Mouse (Mus musculus) forebrain, embryonic 12.5 days (tissue): ENCODE measurements around the gene Itga2b. TPM values are rescaled to one million over a fixed set of nuclear protein-coding genes. Genes with fewer than 3 reads are reported as not detected.

ENCODE experiments used
- ATAC-seq: fragments of 200-750 bp; cut with Nextera tagmentation; 2 replicates; pipeline ENCODE4 v1.8.0; 2017; ENCODE audit warnings: moderate TSS enrichment; ENCODE audit not compliant: low FRiP score
- H3K27ac ChIP-seq: fragments of 300-500 bp; sonication (generic); 2 replicates; pipeline ENCODE4 v1.5.1; 2016; ENCODE audit warnings: mild to moderate bottlenecking
- H3K27me3 ChIP-seq: fragments of 300-500 bp; sonication (generic); 2 replicates; pipeline ENCODE4 v1.6.1; 2016; ENCODE audit warnings: mild to moderate bottlenecking
- H3K36me3 ChIP-seq: fragments of 300-500 bp; sonication (generic); replicated peaks from 2 replicates; pipeline ENCODE4 v1.6.1; 2016; ENCODE audit warnings: mild to moderate bottlenecking
- H3K4me1 ChIP-seq: fragments of 300-500 bp; sonication (generic); 2 replicates; pipeline ENCODE4 v1.6.1; 2016
- H3K4me2 ChIP-seq: fragments of 300-500 bp; sonication (generic); 2 replicates; pipeline ENCODE4 v1.6.1; 2016; ENCODE audit warnings: mild to moderate bottlenecking, moderate library complexity
- H3K4me3 ChIP-seq: fragments of 300-500 bp; sonication (generic); replicated peaks from 2 replicates; pipeline ENCODE4 v1.5.1; 2016; ENCODE audit warnings: mild to moderate bottlenecking
- H3K9ac ChIP-seq: fragments of 300-500 bp; sonication (generic); 2 replicates; pipeline ENCODE4 v1.6.1; 2016; ENCODE audit warnings: mild to moderate bottlenecking
- H3K9me3 ChIP-seq: fragments of 300-500 bp; sonication (generic); 2 replicates; pipeline ENCODE4 v1.6.1; 2016
- WGBS: fragments of 180-500 bp; shearing (Covaris S2); methylation state at CpG from one replicate; pipeline ENCODE4 v1.1.7; 2016; 5-methylcytosine and 5-hydroxymethylcytosine counted together
- polyA plus RNA-seq: library from polyadenylated mRNA; unstranded; fragments of >200 nt; fragmentation: Nextera tagmentation; extraction: Ambion mirVana; gene quantifications from 2 replicates; pipeline ENCODE4 v1.2.1, GENCODE M21; 2016

The Itga2b gene
- 3.5 and 4.5 TPM in 2 replicates for polyA plus RNA-seq

DNA sequence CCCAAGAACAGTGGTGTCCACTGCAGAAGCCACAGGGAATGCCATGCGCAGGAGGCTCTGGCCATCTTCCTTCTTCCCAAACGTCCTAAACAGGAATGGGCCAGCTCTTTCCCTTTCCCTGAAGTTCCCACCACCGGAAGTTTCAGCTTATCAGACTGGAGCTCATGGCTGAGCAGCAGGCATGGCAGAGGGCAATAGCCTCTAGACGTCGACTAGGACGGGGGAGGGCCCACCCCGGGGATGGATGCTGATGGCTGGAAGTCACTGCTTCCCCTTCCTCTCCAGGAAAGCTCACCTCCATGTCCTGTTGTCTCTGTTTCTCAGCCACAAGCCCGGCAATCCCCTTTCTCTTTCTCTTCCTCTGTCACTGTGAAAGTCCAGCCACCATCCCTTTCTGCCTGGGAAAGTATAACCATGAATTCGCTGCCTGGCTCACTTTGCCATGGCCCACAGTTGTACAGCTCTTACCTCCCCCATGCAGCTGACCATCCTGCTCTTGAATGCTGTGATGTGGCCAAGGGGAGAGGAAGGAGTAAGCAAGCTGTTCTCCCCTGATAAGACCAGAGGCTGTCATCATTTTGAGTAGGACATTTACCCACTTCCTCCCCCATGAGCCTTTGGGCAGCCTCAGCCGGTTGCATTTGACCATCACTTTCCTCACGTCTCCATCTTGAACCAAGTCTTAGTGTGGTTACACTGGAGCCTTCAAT lies at the start of gene Itga2b:
Gene Itga2b, minus strand, starts transcription at position 475 of the 710 bp plus-strand sequence.
- Histone ChIP-seq H3K9ac (no peak within 1 kb of the TSS), H3K4me3 (no peak within 1 kb of the TSS), H3K4me2 (0 out of 2 replicates have a peak within 1 kb of the TSS, but pooled peaks have one; percentile 8), H3K27me3 (peaks cover 34% of the 10 kb centered on the region), H3K36me3 (peaks cover 3% of the 10 kb centered on the region; the same call in 1 of the 2 replicates), H3K9me3 (no peaks in the 10 kb centered on the region), H3K27ac (no peak within 1 kb of the TSS), H3K4me1 (peaks cover 22% of the 10 kb centered on the region)
- ATAC-seq, result no peak
- 69% methylated on average over 11 of the region's 11 CpGs for WGBS

DNA sequence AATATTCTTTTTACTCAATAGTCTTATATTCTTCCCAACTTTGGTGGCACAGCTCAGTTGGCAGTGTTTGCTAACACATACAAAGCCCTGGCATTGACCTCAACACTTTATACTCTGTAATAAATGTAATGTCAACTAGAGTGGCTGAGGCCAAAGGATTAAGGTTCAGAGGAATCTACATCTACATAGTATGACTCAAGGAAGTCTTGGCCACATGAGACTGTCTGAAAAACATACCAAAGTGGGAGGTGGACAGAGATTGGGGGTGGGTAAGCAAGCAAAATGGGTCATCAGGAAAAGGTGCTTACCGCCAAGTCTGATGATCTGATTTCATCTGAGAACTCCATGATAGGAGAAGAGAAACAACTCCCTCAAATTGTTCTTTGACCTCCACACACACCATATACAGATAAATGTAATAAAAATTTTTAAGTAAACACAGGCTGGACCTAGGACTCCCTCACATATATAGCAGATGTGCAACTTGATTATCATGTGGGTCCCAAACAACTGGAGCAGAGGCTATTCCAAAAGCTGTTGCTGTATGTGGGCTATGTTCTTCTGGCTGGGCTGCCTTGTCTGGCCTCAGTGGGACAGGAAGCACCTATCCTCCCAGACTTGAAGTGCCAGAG lies 45.0 kb upstream of the Itga2b start:
- H3K9ac ChIP-seq, result no peak overlapping the region
- H3K4me3 ChIP-seq, result no peak overlapping the region
- no peaks in the 10 kb centered on the region for H3K9me3 ChIP-seq
- H3K4me1 ChIP-seq, result no peaks in the 10 kb centered on the region
- H3K36me3 ChIP-seq, result peaks cover 22% of the 10 kb centered on the region
- WGBS, result 100% methylated on average over 1 of the region's 1 CpGs
- no peak overlapping the region for H3K4me2 ChIP-seq
- no peak overlapping the region for H3K27ac ChIP-seq
- H3K27me3 ChIP-seq, result no peaks in the 10 kb centered on the region
- no peak for ATAC-seq

DNA sequence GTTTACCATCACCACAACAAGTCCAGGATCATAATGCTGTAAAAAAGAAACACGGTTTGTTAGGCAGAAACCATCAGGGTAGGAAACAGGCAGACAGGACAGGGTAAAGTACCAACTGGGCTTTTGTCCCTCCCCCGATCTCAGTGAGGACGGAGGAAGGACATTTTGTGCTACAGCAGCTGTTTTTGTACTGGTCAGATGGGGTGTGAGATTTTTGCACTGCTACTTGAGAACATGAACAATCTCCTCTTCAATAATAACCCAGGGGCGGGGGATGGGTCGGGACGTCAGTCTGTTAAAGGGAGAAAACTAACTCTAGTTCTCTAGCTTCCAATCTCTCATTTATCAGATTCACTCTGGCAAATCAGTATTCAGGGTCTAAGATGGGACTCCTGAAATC lies 40.3 kb upstream of the Itga2b start:
- no peak overlapping the region for H3K27ac ChIP-seq
- no peaks in the 10 kb centered on the region for H3K4me1 ChIP-seq
- H3K4me3 ChIP-seq, result no peak overlapping the region
- H3K9ac ChIP-seq, result no peak overlapping the region
- no peaks in the 10 kb centered on the region for H3K27me3 ChIP-seq
- peaks cover 30% of the 10 kb centered on the region for H3K36me3 ChIP-seq
- no peaks in the 10 kb centered on the region for H3K9me3 ChIP-seq
- H3K4me2 ChIP-seq, result no peak overlapping the region
- WGBS, result 66% methylated on average over 6 of the region's 6 CpGs
- no peak for ATAC-seq

DNA sequence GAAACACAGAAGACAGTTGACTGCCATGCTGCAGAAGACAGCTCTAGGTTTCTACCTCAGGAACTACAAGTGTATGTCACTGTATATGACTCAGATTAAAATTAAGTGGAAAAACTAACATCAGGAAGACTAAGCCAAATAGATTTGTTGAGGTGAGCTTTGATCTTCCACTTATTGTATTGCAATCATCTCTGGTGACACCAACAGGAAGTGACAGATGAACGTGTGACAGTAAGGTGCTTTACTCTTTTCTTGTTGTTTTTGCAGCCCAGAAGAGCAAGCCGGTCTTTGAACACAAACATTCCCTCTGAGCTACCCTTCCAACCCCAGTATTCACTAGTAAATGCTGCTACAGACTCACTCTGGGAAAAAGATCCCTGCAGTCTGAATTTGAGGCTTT lies 26.8 kb upstream of the Itga2b start:
- peaks cover 69% of the 10 kb centered on the region for H3K36me3 ChIP-seq
- no peak for ATAC-seq
- no peaks in the 10 kb centered on the region for H3K27me3 ChIP-seq
- H3K9me3 ChIP-seq, result no peaks in the 10 kb centered on the region
- H3K9ac ChIP-seq, result no peak overlapping the region
- WGBS, result 94% methylated on average over 2 of the region's 2 CpGs
- H3K4me1 ChIP-seq, result no peaks in the 10 kb centered on the region
- H3K4me2 ChIP-seq, result no peak overlapping the region
- H3K27ac ChIP-seq, result no peak overlapping the region
- H3K4me3 ChIP-seq, result no peak overlapping the region

DNA sequence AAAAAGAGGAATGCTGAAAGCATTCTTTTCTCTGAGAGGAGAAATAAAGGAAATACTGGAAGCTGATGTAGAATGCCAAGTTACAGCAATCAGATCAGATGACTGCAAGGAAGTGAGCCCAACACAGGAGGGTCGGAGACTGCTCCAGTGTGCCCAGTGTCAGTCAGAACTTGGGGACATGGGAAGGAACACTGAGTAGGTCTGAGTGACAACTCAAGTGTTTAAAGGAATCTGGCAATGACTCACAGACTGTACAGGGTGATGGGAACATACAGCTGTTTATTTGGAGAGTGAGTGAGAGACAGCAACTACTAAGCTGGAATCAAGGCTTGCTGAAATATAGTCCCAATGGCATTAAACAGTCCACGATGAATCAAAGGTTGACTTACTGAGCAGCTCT lies 26.3 kb upstream of the Itga2b start:
- Histone ChIP-seq H3K4me3 (no peak overlapping the region), H3K27me3 (no peaks in the 10 kb centered on the region), H3K27ac (no peak overlapping the region), H3K36me3 (peaks cover 67% of the 10 kb centered on the region), H3K9ac (no peak overlapping the region), H3K4me1 (no peaks in the 10 kb centered on the region), H3K9me3 (no peaks in the 10 kb centered on the region), H3K4me2 (no peak overlapping the region)
- no peak for ATAC-seq
- WGBS, result 97% methylated on average over 2 of the region's 2 CpGs

DNA sequence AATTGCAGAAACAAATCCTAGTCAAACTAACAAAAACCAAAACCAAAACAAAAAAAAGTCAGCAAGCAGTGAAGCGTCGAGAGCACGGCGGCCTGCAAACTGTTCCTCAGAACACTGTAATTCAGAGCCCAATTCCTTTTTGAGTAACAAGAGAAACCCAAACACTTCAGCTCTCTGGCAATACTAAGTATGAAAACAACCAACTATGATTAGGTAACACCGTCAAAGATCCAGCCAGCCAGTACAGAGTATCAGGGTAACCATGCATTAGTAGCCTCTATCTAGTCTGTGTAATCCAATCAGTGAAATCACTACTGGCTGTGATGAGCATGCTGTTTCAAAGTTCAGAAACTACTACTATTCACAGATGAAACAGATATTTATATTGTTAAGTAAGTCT lies 25.8 kb upstream of the Itga2b start:
- no peaks in the 10 kb centered on the region for H3K27me3 ChIP-seq
- H3K4me2 ChIP-seq, result no peak overlapping the region
- H3K9ac ChIP-seq, result no peak overlapping the region
- no peak overlapping the region for H3K27ac ChIP-seq
- 98% methylated on average over 5 of the region's 5 CpGs for WGBS
- no peak for ATAC-seq
- no peaks in the 10 kb centered on the region for H3K9me3 ChIP-seq
- peaks cover 66% of the 10 kb centered on the region for H3K36me3 ChIP-seq
- no peaks in the 10 kb centered on the region for H3K4me1 ChIP-seq
- H3K4me3 ChIP-seq, result no peak overlapping the region

DNA sequence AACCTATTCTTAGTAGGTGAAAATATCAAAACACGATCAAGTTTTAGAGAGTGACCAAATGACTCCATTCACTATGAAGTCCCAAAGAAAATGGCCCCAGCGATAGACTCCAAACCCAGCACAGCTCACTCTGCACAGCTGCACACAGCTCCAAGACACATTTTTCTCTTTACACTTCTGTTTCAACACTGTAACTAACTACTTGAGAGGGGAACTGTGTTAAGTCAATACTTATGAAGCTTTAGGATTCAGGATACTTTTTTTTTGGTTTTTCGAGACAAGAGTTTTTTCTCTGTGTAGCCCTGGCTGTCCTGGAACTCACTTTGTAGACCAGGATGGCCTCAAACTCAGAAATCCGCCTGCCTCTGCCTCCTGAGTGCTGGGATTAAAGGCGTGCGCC lies 25.2 kb upstream of the Itga2b start:
- no peak for ATAC-seq
- 92% methylated on average over 6 of the region's 6 CpGs for WGBS
- Histone ChIP-seq H3K36me3 (peaks cover 62% of the 10 kb centered on the region), H3K27ac (no peak overlapping the region), H3K4me2 (no peak overlapping the region), H3K27me3 (no peaks in the 10 kb centered on the region), H3K9ac (no peak overlapping the region), H3K4me1 (no peaks in the 10 kb centered on the region), H3K9me3 (no peaks in the 10 kb centered on the region), H3K4me3 (no peak overlapping the region)

DNA sequence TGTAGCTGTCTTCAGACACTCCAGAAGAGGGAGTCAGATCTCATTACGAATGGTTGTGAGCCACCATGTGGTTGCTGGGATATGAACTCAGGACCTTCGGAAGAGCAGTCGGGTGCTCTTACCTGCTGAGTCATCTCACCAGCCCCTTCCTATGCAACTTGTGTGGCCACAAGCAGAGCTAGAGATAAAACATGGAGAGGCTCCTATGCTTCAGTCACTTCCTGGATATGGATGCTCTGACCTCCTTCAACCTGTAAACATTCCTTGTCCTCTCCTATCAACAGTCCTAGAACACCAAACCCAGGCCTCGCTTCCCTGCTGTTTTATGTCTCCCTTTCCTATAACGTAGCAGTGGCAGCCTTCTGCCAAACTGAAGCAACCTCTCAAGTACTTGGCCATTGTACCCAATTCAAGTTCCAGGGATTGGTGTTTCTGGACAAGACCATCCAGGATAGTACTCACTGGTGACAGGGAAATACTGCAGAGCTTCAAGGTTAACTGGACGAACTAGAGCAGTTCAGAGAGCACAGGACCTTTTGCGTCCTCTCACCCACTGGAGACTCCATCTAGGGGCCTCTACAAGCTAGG lies 24.2 kb upstream of the Itga2b start:
- Histone ChIP-seq H3K36me3 (peaks cover 52% of the 10 kb centered on the region), H3K9ac (no peak overlapping the region), H3K27me3 (no peaks in the 10 kb centered on the region), H3K27ac (no peak overlapping the region), H3K9me3 (no peaks in the 10 kb centered on the region), H3K4me2 (no peak overlapping the region), H3K4me3 (no peak overlapping the region), H3K4me1 (no peaks in the 10 kb centered on the region)
- WGBS, result 91% methylated on average over 7 of the region's 7 CpGs
- ATAC-seq, result no peak

DNA sequence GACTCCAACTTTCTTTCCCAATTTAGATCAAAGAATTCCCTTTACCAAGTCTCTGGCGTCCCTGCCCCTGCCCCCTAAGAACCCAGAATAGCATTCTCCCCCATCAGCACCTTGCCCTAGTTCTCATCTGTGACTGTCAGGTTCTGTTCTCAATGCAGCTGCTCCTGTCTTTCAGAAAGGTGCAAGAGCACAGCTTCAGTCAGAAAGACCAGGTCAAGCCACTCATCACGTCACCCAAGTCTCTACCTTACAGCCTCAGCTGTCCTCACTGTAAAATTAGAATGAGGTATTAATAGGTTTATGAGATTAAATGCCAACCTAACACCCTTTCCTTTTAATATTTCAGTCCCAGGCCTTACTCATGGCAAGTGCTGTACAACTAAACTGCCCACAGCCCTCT lies 23.3 kb upstream of the Itga2b start:
- Histone ChIP-seq H3K27ac (no peak overlapping the region), H3K4me2 (no peak overlapping the region), H3K9me3 (no peaks in the 10 kb centered on the region), H3K9ac (no peak overlapping the region), H3K4me1 (no peaks in the 10 kb centered on the region), H3K27me3 (no peaks in the 10 kb centered on the region), H3K4me3 (no peak overlapping the region), H3K36me3 (peaks cover 44% of the 10 kb centered on the region)
- no peak for ATAC-seq
- WGBS, result 94% methylated on average over 2 of the region's 2 CpGs

DNA sequence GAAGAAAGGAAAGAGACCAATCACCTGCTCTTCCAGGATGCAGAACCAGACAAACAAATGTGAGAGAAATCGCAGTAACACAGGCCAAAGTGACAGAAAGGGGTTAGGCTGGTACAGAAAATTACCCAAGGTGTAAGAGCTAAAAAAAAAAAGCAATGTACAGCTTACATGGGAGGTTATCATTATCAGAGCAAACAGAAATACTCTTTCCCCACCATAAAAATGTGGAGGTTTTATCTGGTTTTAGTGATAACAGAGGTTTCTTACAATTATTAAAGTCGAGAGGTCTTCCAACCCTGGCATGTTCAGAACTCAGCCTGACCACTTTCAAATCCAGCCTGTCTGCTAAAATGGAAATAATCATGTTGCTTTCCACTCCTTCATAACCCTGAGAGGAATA lies 18.0 kb upstream of the Itga2b start:
- H3K36me3 ChIP-seq, result peaks cover 42% of the 10 kb centered on the region

DNA sequence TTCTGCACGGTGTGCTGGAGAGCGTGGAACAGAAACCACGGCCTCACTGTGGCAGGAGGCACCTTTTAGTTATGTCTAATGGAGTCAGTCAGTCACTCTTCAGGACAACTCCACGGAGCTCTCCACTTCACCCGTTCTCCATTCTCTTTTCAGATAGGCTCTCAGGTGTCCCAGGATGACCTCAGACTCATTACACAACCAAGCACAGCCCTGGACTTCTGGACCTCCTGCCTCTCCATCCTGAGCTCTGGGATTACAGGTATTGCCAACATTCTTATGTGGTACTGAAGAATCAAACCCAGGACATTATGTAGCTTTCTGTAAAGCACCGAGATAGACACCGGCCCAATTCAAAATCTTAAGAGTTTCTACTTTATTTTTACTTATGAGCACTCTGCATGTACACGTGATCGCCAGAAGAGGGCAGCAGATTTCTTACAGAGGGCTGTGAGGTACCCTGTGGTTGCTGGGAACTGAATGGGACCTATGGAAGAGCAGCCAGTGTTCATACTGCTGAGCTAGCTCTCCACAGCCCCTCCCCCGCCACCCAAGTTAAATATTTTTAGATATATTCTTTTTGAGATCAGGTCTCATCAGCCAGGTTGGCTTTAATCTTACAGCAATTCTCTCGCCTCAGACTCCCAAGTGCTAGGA lies 16.9 kb upstream of the Itga2b start:
- Histone ChIP-seq H3K9ac (no peak overlapping the region), H3K4me3 (no peak overlapping the region), H3K36me3 (peaks cover 36% of the 10 kb centered on the region), H3K4me1 (no peaks in the 10 kb centered on the region), H3K27me3 (no peaks in the 10 kb centered on the region), H3K4me2 (no peak overlapping the region), H3K27ac (no peak overlapping the region), H3K9me3 (no peaks in the 10 kb centered on the region)
- WGBS, result 68% methylated on average over 11 of the region's 11 CpGs
- no peak for ATAC-seq

More for the DNA sequence above, 18.0 kb upstream of the Itga2b start:
- WGBS, result 94% methylated on average over 2 of the region's 2 CpGs
- Histone ChIP-seq H3K9ac (no peak overlapping the region), H3K27me3 (no peaks in the 10 kb centered on the region), H3K27ac (no peak overlapping the region), H3K9me3 (no peaks in the 10 kb centered on the region), H3K4me2 (no peak overlapping the region), H3K4me3 (no peak overlapping the region), H3K4me1 (no peaks in the 10 kb centered on the region)
- no peak for ATAC-seq

DNA sequence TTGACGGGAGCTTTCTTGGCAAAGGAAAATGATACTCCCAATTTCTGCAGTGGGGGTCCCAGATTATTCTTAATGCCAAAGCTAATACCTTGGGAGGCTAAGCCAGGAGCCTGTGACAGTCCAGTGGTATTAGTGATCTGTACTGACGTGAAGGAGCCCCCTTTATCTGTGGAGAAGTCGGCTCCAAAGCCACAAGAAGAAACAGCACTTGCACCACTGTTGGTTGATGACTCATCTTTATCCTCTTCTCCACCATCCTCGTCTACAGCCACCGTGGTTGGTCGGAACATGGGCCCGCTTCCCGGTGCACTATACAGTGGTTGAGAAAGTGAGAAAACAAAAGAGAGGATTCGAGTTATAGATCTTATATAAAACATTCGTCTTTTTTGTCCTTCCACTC lies 11.9 kb upstream of the Itga2b start:
- WGBS, result 94% methylated on average over 10 of the region's 10 CpGs
- no peak for ATAC-seq
- Histone ChIP-seq H3K4me1 (no peaks in the 10 kb centered on the region), H3K36me3 (peaks cover 72% of the 10 kb centered on the region), H3K4me2 (no peak overlapping the region), H3K9me3 (no peaks in the 10 kb centered on the region), H3K4me3 (no peak overlapping the region), H3K9ac (no peak overlapping the region), H3K27me3 (no peaks in the 10 kb centered on the region), H3K27ac (no peak overlapping the region)
